Mouse (Mus musculus): ENCODE measurements around the gene Gatb.

- TF ChIP-seq GATA1 (IDR thresholded peaks at IDR 0.05; ENCODE audit: low read length) = no peak
- no peak for TF ChIP-seq TAL1 (IDR thresholded peaks at IDR 0.05; ENCODE audit: low read length)
Observed at GRCm38 (mm10) chr3:85594452-85594851, 20.5 kb downstream of the Gatb start.
